Mouse (Mus musculus): ENCODE measurements at regions not wholly inside any gene's neighbourhood (a gene's known extent, or its start where the extent isn't known, plus 50 kb on each side); places are given as distances from the start of the nearest gene placed in this dataset. TPM values are rescaled to one million over a fixed set of nuclear protein-coding genes. Genes with fewer than 3 reads are reported as not detected.

GRCm38 (mm10) chr1:168487492-168487891, 55.4 kb upstream of the Pbx1 start:
- WGBS = 79% methylated on average over 7 of the region's 7 CpGs

GRCm38 (mm10) chr1:168483651-168484050, 51.6 kb upstream of the Pbx1 start:
- Histone ChIP-seq H3K27ac (ENCODE audit: low read depth, low read length) (no peak overlapping the region), H3K9me3 (ENCODE audit: low read length) (no peaks in the 10 kb centered on the region), H3K4me3 (ENCODE audit: low read depth, low read length) (no peak overlapping the region), H3K27me3 (ENCODE audit: insufficient read depth, low read length) (no peaks in the 10 kb centered on the region), H3K4me1 (ENCODE audit: insufficient read depth, low read length) (no peaks in the 10 kb centered on the region), H3K4me2 (ENCODE audit: low read depth, low read length, poor library complexity, severe bottlenecking) (no peak overlapping the region), H3K9ac (replicated peaks; ENCODE audit: low read length, poor library complexity, severe bottlenecking) (no peak overlapping the region), H3K36me3 (ENCODE audit: insufficient read depth, low read length) (no peaks in the 10 kb centered on the region)
- DNase-seq (ENCODE audit: low spot score) (no peak), ATAC-seq (ENCODE audit: low FRiP score) (no peak)
- 85% methylated on average over 13 of the region's 13 CpGs for WGBS
- no peak for TF ChIP-seq CTCF (IDR thresholded peaks at IDR 0.05)

More at GRCm38 (mm10) chr1:168487492-168487891, 55.4 kb upstream of the Pbx1 start:
- Histone ChIP-seq H3K9me3 (ENCODE audit: low read length) (no peaks in the 10 kb centered on the region), H3K4me3 (ENCODE audit: low read depth, low read length) (no peak overlapping the region), H3K36me3 (ENCODE audit: insufficient read depth, low read length) (no peaks in the 10 kb centered on the region), H3K9ac (replicated peaks; ENCODE audit: low read length, poor library complexity, severe bottlenecking) (no peak overlapping the region), H3K27ac (ENCODE audit: low read depth, low read length) (no peak overlapping the region), H3K27me3 (ENCODE audit: insufficient read depth, low read length) (no peaks in the 10 kb centered on the region), H3K4me1 (ENCODE audit: insufficient read depth, low read length) (no peaks in the 10 kb centered on the region), H3K4me2 (ENCODE audit: low read depth, low read length, poor library complexity, severe bottlenecking) (no peak overlapping the region)
- ATAC-seq (ENCODE audit: low FRiP score) = no peak
- TF ChIP-seq CTCF (IDR thresholded peaks at IDR 0.05) = no peak
- no peak for DNase-seq (ENCODE audit: low spot score)

Small RNA genes in the stretch of these regions (microRNA-seq; reads per million reads assigned to microRNA genes)
- not detected for gene Mir6348 (ENCODE audit: borderline number of aligned reads)
- gene Mir6354 (ENCODE audit: borderline number of aligned reads) = not detected
